Mouse (Mus musculus) midbrain, embryonic 13.5 days (tissue): ENCODE measurements around the gene Vmn2r10. TPM values are rescaled to one million over a fixed set of nuclear protein-coding genes. Genes with fewer than 3 reads are reported as not detected.
"Not testable (repeated sequence)": the region's sequence is repeated elsewhere in the genome, so short reads cannot be mapped to it uniquely, and the experiment has no call there.

Experiments
- ATAC-seq: fragments of 200-750 bp; cut with Nextera tagmentation; 2 replicates; pipeline ENCODE4 v1.8.0; 2017; ENCODE audit warnings: mild to moderate bottlenecking, moderate TSS enrichment, moderate library complexity
- H3K27ac ChIP-seq: fragments of 300-500 bp; sonication (generic); 2 replicates; pipeline ENCODE4 v1.5.1; 2015; ENCODE audit warnings: inconsistent platforms, mild to moderate bottlenecking, moderate library complexity
- H3K27me3 ChIP-seq: fragments of 300-500 bp; sonication (generic); 2 replicates; pipeline ENCODE4 v1.6.1; 2015; ENCODE audit warnings: mild to moderate bottlenecking, inconsistent platforms
- H3K36me3 ChIP-seq: fragments of 300-500 bp; sonication (generic); 2 replicates; pipeline ENCODE4 v1.6.1; 2015; ENCODE audit warnings: mild to moderate bottlenecking, inconsistent platforms
- H3K4me1 ChIP-seq: fragments of 300-500 bp; sonication (generic); replicated peaks from 2 replicates; pipeline ENCODE4 v1.6.1; 2015; ENCODE audit warnings: inconsistent platforms
- H3K4me2 ChIP-seq: fragments of 300-500 bp; sonication (generic); replicated peaks from 2 replicates; pipeline ENCODE4 v1.6.1; 2015; ENCODE audit warnings: moderate library complexity, mild to moderate bottlenecking, inconsistent platforms
- H3K4me3 ChIP-seq: fragments of 300-500 bp; sonication (generic); replicated peaks from 2 replicates; pipeline ENCODE4 v1.5.1; 2015; ENCODE audit warnings: mild to moderate bottlenecking, inconsistent platforms
- H3K9ac ChIP-seq: fragments of 300-500 bp; sonication (generic); replicated peaks from 2 replicates; pipeline ENCODE4 v1.6.1; 2015; ENCODE audit warnings: mild to moderate bottlenecking, inconsistent platforms
- H3K9me3 ChIP-seq: fragments of 300-500 bp; sonication (generic); 2 replicates; pipeline ENCODE4 v1.6.1; 2016; ENCODE audit warnings: mild to moderate bottlenecking, inconsistent platforms
- WGBS: fragments of 180-500 bp; shearing (Covaris S2); methylation state at CpG from one replicate; pipeline ENCODE4 v1.1.7; 2015; 5-methylcytosine and 5-hydroxymethylcytosine counted together
- polyA plus RNA-seq: library from polyadenylated mRNA; unstranded; fragments of >200 nt; fragmentation: Nextera tagmentation; extraction: Ambion mirVana; gene quantifications from 2 replicates; pipeline ENCODE4 v1.2.1, GENCODE M21; 2015

The Vmn2r10 gene
- polyA plus RNA-seq, result not detected in 2 replicates

DNA sequence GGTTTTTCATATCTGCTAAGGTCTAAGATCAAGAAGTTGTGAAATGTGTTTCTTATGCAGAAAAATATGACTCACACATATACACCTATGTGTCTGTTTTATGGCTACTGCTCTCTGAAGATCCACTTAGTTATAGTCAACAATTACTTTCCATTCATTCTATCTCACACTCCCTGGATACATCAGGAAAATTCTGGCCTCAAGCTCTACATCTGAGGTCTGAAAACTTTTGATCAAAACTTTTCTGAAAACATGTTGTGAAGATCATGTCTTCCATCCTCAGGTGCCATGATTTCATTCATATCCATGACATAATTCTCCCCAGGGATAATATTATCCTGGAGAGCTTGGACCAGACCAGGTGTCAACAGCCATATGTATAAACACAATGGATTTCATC is at the start of gene Vmn2r10:
Gene Vmn2r10, minus strand, starts transcription at position 101 of the 400 bp plus-strand sequence.
- H3K4me3 ChIP-seq, H3K4me2 ChIP-seq, H3K4me1 ChIP-seq, H3K9ac ChIP-seq, H3K9me3 ChIP-seq, H3K27ac ChIP-seq, ATAC-seq, H3K27me3 ChIP-seq, H3K36me3 ChIP-seq: not testable (repeated sequence)

DNA sequence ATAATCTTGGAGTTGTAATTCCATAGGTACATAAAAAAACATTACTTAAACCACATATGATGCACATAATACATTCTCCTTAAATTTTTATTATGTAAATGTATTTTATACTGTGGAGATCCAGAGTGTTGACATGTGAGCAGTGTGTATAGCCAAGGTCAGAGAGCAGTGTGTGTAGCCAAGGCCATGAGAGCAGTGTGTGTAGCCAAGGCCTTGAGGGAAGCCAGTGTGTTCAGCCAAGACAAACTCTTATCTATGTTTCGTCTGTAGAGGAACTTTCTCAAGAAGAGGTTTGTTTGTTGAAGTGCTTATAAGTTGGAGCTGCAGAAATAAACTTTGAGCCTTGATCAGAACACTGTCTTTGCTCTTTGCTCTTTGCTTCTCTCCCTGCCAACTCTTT is 49.0 kb upstream of the Vmn2r10 start:
- Histone ChIP-seq H3K4me2 (no peak overlapping the region), H3K36me3 (no peaks in the 10 kb centered on the region), H3K9me3 (peaks cover 11% of the 10 kb centered on the region), H3K4me1 (no peaks in the 10 kb centered on the region), H3K27ac (no peak overlapping the region), H3K4me3 (no peak overlapping the region), H3K27me3 (no peaks in the 10 kb centered on the region), H3K9ac (no peak overlapping the region)
- no peak for ATAC-seq
- WGBS, result 83% methylated on average over 1 of the region's 1 CpGs

DNA sequence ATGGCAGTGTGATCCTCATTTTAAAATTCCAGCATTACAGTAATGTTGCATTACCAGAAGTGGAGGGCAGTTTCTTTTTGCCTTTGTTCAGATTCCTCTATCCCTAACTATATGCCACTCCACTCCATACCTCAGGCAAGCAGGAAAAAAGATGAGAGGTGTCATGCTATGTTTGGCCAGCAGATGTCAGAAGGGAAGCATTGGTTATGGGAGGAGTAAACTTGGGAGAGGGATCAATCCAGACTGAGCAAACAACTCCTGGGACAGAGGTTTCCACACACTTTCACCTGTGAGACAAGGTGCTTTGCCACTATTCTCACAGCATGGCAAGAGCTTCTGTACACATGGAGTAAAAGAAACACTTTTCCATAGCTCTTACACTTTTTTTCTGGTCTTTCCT is 26.3 kb upstream of the Vmn2r10 start:
- Histone ChIP-seq H3K9ac (no peak overlapping the region), H3K4me2 (no peak overlapping the region), H3K9me3 (peaks cover 6% of the 10 kb centered on the region), H3K36me3 (no peaks in the 10 kb centered on the region), H3K27ac (no peak overlapping the region), H3K4me3 (no peak overlapping the region), H3K27me3 (no peaks in the 10 kb centered on the region), H3K4me1 (no peaks in the 10 kb centered on the region)
- no peak for ATAC-seq

DNA sequence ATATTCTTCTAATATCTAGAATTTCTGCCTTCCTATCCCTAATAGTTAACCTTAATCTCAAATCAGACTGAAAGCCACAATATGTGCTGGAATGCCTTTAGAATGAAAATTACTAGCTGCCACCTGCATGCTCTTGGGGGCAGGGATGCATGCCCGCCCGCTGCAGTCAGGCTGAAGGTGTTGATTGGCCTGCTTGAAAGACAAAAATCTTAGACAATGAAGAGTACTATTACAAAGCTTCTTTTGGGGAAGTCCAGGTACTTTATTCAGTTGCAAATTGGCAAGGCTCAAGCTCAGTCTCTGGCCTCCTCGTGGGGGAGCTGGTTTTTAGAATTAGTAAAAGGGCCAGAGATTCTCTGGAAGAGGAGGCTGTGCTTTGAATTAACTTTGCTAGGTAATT is 17.4 kb downstream of the Vmn2r10 start:
- Histone ChIP-seq H3K27ac (no peak overlapping the region), H3K9me3 (peaks cover 33% of the 10 kb centered on the region), H3K36me3 (no peaks in the 10 kb centered on the region), H3K4me1 (no peaks in the 10 kb centered on the region), H3K9ac (no peak overlapping the region), H3K27me3 (no peaks in the 10 kb centered on the region), H3K4me2 (no peak overlapping the region), H3K4me3 (no peak overlapping the region)
- 77% methylated on average over 3 of the region's 3 CpGs for WGBS
- ATAC-seq, result no peak

Other genes with a start within 250 kb of the Vmn2r10 start
- gene Rnf212, start 231.5 kb downstream of the Vmn2r10 start, polyA plus RNA-seq, result not detected in 2 replicates
- not detected in 2 replicates for gene Tmed11, start 211.2 kb downstream of the Vmn2r10 start, polyA plus RNA-seq
- gene Vmn2r8, start 197.7 kb downstream of the Vmn2r10 start, polyA plus RNA-seq, result not detected in 2 replicates
- not detected in 2 replicates for gene Vmn2r9, start 153.9 kb downstream of the Vmn2r10 start, polyA plus RNA-seq
- gene Vmn2r11, start 53.0 kb upstream of the Vmn2r10 start, polyA plus RNA-seq, result not detected in 2 replicates
- gene Vmn2r12, start 91.4 kb upstream of the Vmn2r10 start, polyA plus RNA-seq, result not detected in 2 replicates
- gene Vmn2r13, start 185.7 kb upstream of the Vmn2r10 start, polyA plus RNA-seq, result not detected in 2 replicates
- not detected in 2 replicates for gene Vmn2r14, start 218.2 kb upstream of the Vmn2r10 start, polyA plus RNA-seq